Mouse (Mus musculus) embryonic facial prominence, embryonic 11.5 days (tissue): ENCODE data around the gene Gm2a. TPM values are rescaled to one million over a fixed set of nuclear protein-coding genes. Genes with fewer than 3 reads are reported as not detected.

ENCODE experiments used
- ATAC-seq: fragments of 200-750 bp; cut with Nextera tagmentation; replicated peaks from 2 replicates; pipeline ENCODE4 v1.8.0; 2017; ENCODE audit warnings: low read depth; ENCODE audit not compliant: insufficient number of reproducible peaks, low FRiP score, low TSS enrichment
- DNase-seq: peaks from one replicate; pipeline ENCODE4 v3.0.0-alpha.2; 2015; ENCODE audit warnings: low spot score
- H3K27ac ChIP-seq: fragments of 300-500 bp; sonication (generic); replicated peaks from 2 replicates; pipeline ENCODE4 v1.5.1; 2014; ENCODE audit warnings: mild to moderate bottlenecking, low read depth, low read length, control low read depth
- H3K27me3 ChIP-seq: fragments of 300-500 bp; sonication (generic); 2 replicates; pipeline ENCODE4 v1.6.1; 2014; ENCODE audit warnings: mild to moderate bottlenecking, low read length, moderate library complexity, mixed read lengths; ENCODE audit not compliant: control insufficient read depth, insufficient read depth
- H3K36me3 ChIP-seq: fragments of 300-500 bp; sonication (generic); replicated peaks from 2 replicates; pipeline ENCODE4 v1.6.1; 2014; ENCODE audit warnings: low read depth, mild to moderate bottlenecking, low read length, moderate library complexity, mixed read lengths; ENCODE audit not compliant: control insufficient read depth, insufficient read depth
- H3K4me1 ChIP-seq: fragments of 300-500 bp; sonication (generic); 2 replicates; pipeline ENCODE4 v1.6.1; 2014; ENCODE audit warnings: low read length, mixed read lengths; ENCODE audit not compliant: control insufficient read depth, insufficient read depth
- H3K4me2 ChIP-seq: fragments of 300-500 bp; sonication (generic); 2 replicates; pipeline ENCODE4 v1.6.1; 2014; ENCODE audit warnings: low read depth, mild to moderate bottlenecking, control low read depth, low read length, moderate library complexity
- H3K4me3 ChIP-seq: fragments of 300-500 bp; sonication (generic); 2 replicates; pipeline ENCODE4 v1.5.1; 2014; ENCODE audit warnings: low read depth, low read length, control low read depth
- H3K9ac ChIP-seq: fragments of 300-500 bp; sonication (generic); replicated peaks from 2 replicates; pipeline ENCODE4 v1.6.1; 2014; ENCODE audit warnings: mild to moderate bottlenecking, control low read depth, low read length
- H3K9me3 ChIP-seq: fragments of 300-500 bp; sonication (generic); replicated peaks from 2 replicates; pipeline ENCODE4 v1.6.1; 2016; ENCODE audit warnings: mild to moderate bottlenecking, low read length, inconsistent platforms, mixed read lengths; ENCODE audit not compliant: control insufficient read depth
- WGBS: fragments of 180-500 bp; shearing (Covaris S2); extraction: QIAGEN DNeasy Blood & Tissue Kit; methylation state at CpG from one replicate; pipeline ENCODE4 v1.1.7; 2014; 5-methylcytosine and 5-hydroxymethylcytosine counted together
- polyA plus RNA-seq: library from polyadenylated mRNA; unstranded; fragments of >200 nt; fragmentation: Nextera tagmentation; extraction: Ambion mirVana; gene quantifications from 2 replicates; pipeline ENCODE4 v1.2.1, GENCODE M21; 2014

Gene Gm2a
- 12.3 and 12.7 TPM in 2 replicates for polyA plus RNA-seq

- 2% methylated on average over 40 of the region's 45 CpGs for WGBS
These were observed at the start of gene Gm2a for GRCm38 (mm10) chr11:55097463-55098188. Gene Gm2a, plus strand, starts transcription at chr11:55098115.

DNA sequence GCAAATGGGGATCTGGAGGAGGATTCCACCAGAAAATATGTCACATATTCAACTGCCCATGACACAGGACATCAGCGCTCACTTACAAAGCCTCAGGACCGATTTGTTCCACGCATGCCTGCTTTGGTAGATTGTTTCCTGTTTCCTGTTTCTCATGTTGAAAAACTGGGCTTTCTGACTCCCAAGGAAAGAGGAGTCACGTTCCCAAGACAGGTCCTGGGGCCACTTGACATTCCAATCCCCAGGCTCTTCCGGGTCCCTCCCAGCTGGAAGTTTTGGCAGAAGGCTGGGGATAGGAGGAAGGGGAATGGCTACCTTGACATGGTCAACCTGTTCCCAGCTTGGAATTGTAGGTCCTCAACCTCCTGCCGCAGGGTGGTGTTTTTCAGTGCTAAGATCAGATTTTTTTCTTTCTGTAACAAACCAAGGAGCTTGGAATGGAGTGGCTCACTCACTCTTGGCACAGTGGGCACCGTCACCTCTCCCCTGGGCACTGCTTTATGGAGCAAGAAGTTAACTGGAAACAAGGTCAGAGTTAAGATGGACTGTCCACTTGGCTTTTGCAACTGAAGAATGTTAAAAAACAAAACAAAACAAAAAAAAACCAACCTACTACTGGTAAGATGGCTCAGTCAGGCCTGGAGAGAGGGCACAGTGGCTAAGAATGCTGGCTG, 46.9 kb upstream of the Gm2a start:
- Histone ChIP-seq H3K9ac (no peak overlapping the region), H3K4me1 (no peaks in the 10 kb centered on the region), H3K36me3 (no peaks in the 10 kb centered on the region), H3K4me2 (no peak overlapping the region), H3K27ac (no peak overlapping the region), H3K9me3 (no peaks in the 10 kb centered on the region), H3K27me3 (no peaks in the 10 kb centered on the region), H3K4me3 (no peak overlapping the region)
- ATAC-seq (no peak), DNase-seq (no peak)
- 65% methylated on average over 7 of the region's 7 CpGs for WGBS

More at GRCm38 (mm10) chr11:55097463-55098188, at the start of gene Gm2a:
- no peak within 1 kb of the TSS for H3K27ac ChIP-seq
- DNase-seq = peak; percentile 95
- peak within 1 kb of the TSS; percentile 53 for H3K4me3 ChIP-seq
- H3K36me3 ChIP-seq = no peaks in the 10 kb centered on the region
- peak; percentile 93 for ATAC-seq
- H3K9ac ChIP-seq = peak within 1 kb of the TSS; percentile 69
- H3K27me3 ChIP-seq = no peaks in the 10 kb centered on the region
- no peaks in the 10 kb centered on the region for H3K9me3 ChIP-seq
- peak within 1 kb of the TSS; percentile 84 for H3K4me2 ChIP-seq
- no peaks in the 10 kb centered on the region for H3K4me1 ChIP-seq

DNA sequence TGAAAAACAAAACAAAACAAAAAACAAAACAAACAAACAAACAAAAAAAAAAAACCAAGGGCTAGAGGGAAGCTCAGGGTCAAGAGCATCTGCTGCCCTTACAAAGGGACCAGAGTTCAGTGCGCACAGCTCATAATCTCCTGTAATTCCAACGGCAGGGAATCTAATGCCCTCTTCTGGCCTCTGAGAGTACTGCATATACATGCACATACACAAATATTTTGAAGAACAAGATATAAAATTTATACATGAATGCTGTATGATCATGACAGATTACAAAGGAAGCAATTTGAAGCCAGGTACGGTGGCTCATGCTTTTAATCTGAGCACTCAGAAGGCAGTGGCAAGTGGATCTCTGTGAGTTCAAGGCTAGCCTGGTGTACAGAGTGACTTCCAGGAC, 40.4 kb upstream of the Gm2a start:
- no peak overlapping the region for H3K9ac ChIP-seq
- H3K4me3 ChIP-seq = no peak overlapping the region
- H3K27ac ChIP-seq = no peak overlapping the region
- no peaks in the 10 kb centered on the region for H3K27me3 ChIP-seq
- H3K9me3 ChIP-seq = no peaks in the 10 kb centered on the region
- H3K36me3 ChIP-seq = no peaks in the 10 kb centered on the region
- no peak for ATAC-seq
- WGBS = 76% methylated on average over 3 of the region's 3 CpGs
- no peak for DNase-seq
- H3K4me2 ChIP-seq = no peak overlapping the region
- no peaks in the 10 kb centered on the region for H3K4me1 ChIP-seq

GRCm38 (mm10) chr11:55060802-55061201, 37.1 kb upstream of the Gm2a start:
- no peak overlapping the region for H3K4me3 ChIP-seq
- no peaks in the 10 kb centered on the region for H3K36me3 ChIP-seq
- H3K9me3 ChIP-seq = no peaks in the 10 kb centered on the region
- H3K4me1 ChIP-seq = no peaks in the 10 kb centered on the region
- 84% methylated on average over 5 of the region's 5 CpGs for WGBS
- no peak overlapping the region for H3K9ac ChIP-seq
- DNase-seq = no peak
- no peaks in the 10 kb centered on the region for H3K27me3 ChIP-seq
- H3K27ac ChIP-seq = no peak overlapping the region
- ATAC-seq = no peak
- H3K4me2 ChIP-seq = no peak overlapping the region

DNA sequence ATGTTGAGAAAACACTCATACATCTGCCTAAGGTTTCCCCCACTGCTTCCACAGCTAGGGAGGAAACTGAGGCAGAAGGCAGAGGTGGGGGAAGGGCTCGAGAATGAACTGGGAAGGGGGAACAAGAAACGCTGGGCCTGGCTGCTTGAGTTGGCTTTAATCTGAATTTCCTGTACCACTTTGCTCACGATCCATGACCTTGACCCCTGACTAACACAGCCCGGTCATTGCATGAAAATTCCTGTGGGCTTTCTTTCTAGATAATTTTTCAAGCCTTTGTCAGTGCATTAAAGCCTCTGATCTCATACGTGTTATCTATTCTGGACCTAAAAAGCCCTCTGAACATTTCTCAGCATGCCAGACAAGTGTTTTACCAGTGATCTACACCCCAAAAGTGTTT, 35.1 kb upstream of the Gm2a start:
- no peak overlapping the region for H3K9ac ChIP-seq
- no peaks in the 10 kb centered on the region for H3K36me3 ChIP-seq
- H3K27me3 ChIP-seq = no peaks in the 10 kb centered on the region
- H3K4me2 ChIP-seq = no peak overlapping the region
- no peak overlapping the region for H3K27ac ChIP-seq
- ATAC-seq (no peak), DNase-seq (no peak)
- no peaks in the 10 kb centered on the region for H3K4me1 ChIP-seq
- 36% methylated on average over 5 of the region's 5 CpGs for WGBS
- no peak overlapping the region for H3K4me3 ChIP-seq
- H3K9me3 ChIP-seq = no peaks in the 10 kb centered on the region

DNA sequence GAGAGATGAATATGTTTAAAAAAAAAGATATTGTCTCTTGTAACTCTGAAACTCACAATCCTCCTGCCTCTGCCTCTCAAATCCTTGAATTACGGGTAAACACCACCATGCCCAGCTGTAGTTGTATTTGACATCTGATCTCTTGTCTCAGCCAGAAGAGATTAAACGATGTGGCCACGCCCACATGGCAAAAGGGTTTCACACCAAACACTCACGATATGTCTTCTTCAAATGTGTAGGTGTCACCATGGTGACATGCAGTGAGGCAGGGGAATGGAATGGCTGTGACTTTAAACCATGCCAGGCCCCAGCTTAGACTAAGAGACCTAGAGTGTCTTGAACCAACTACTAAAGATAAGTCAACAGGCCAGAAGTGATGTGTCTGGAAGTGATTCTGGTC, 31.0 kb upstream of the Gm2a start:
- H3K9ac ChIP-seq = no peak overlapping the region
- 68% methylated on average over 4 of the region's 4 CpGs for WGBS
- H3K36me3 ChIP-seq = no peaks in the 10 kb centered on the region
- H3K4me3 ChIP-seq = no peak overlapping the region
- DNase-seq = no peak
- no peaks in the 10 kb centered on the region for H3K27me3 ChIP-seq
- H3K4me2 ChIP-seq = no peak overlapping the region
- H3K9me3 ChIP-seq = no peaks in the 10 kb centered on the region
- H3K27ac ChIP-seq = no peak overlapping the region
- no peaks in the 10 kb centered on the region for H3K4me1 ChIP-seq
- no peak for ATAC-seq

DNA sequence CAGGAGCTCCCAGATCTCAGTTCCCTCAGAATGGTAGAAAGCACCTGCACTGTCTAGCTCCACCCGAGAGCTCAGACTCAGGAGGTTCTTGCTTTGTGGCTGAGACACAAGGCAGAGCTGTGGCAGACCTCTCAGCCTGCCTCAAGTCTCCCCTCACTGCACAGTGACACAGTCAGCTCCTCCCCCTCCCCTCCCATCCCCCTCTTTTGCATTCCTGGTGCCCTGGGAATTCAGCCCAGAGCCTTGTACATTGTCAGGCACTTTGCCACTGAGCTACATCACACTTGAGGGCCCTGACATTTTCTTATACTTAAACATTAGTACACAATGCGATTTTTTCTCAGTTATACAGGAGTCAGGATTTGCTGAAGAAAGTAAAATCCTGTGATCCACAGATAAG, 28.9 kb upstream of the Gm2a start:
- H3K27me3 ChIP-seq = no peaks in the 10 kb centered on the region
- DNase-seq (peak; percentile 14), ATAC-seq (no peak)
- no peak overlapping the region for H3K9ac ChIP-seq
- 48% methylated on average over 2 of the region's 2 CpGs for WGBS
- no peaks in the 10 kb centered on the region for H3K9me3 ChIP-seq
- H3K4me1 ChIP-seq = no peaks in the 10 kb centered on the region
- H3K4me2 ChIP-seq = no peak overlapping the region
- no peak overlapping the region for H3K27ac ChIP-seq
- H3K36me3 ChIP-seq = no peaks in the 10 kb centered on the region
- no peak overlapping the region for H3K4me3 ChIP-seq

DNA sequence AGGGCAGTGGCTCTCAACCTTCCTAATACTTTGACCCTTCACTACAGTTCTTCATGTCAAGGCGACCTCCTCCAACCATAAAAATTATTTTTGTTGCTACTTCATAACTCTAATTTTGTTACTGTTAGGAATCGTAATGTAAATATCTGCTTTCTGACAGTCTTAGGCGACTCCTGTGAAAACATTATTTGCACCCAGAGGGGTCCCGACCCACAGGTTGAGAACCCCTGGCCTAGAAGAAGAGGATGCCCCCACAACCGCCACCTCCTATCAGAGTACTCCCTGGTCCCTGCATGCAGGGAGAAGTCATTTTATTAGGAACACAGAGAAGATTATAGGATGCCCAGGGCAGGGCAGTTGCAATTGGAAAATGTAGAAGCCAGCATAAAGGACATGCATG, 26.6 kb upstream of the Gm2a start:
- Histone ChIP-seq H3K36me3 (no peaks in the 10 kb centered on the region), H3K9ac (no peak overlapping the region), H3K27ac (no peak overlapping the region), H3K27me3 (no peaks in the 10 kb centered on the region), H3K4me2 (no peak overlapping the region), H3K4me1 (no peaks in the 10 kb centered on the region), H3K9me3 (no peaks in the 10 kb centered on the region), H3K4me3 (no peak overlapping the region)
- WGBS = 81% methylated on average over 5 of the region's 5 CpGs
- no peak for ATAC-seq
- DNase-seq = no peak
